Mouse (Mus musculus): ENCODE data around the gene Sesn3.
A peak's percentile ranks its signal among the peaks of the same experiment; 100 is the strongest.

Gene Sesn3

DNA sequence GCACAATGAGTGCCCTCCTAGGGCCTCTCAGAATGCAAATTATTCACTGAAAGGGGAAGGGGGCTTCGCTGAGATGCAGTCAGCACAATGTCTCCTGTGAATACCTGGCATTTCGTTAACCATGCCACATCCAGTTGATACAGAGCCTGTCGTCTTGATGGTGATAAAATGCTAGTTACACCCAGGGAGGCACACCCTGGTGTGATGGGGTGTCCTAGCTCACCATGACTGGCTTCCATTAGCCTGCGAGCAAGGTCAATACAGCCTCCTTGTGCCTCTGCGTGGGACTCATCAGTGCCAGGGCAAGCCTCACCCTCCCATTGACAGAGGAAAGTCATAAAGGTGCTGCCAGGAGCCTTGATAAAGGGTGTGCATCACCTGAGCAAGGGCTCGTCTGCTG lies 80.0 kb downstream of the Sesn3 start:
- no peak for DNase-seq (ENCODE audit: low spot score)

DNA sequence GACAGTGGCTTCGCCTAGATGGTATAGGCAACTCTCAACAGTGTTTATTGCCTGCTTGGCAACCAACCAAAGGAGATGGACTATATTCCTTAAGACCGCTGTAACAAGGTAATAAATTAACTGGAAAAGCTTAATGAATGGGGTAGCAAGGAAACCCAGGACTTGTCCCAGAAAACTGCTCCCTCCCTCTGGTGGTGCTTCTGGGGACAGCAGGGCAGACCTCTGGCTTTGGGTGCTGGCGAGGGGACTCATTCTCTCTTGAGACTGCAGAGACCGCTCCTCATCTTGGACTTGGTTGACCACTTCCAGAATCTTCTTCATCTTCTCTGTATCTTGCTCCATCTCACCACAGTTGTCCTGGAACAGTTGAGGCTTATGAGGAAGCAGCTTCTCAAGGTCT lies 82.2 kb downstream of the Sesn3 start:
- no peak for DNase-seq (ENCODE audit: low spot score)

GRCm38 (mm10) chr9:14362068-14362768 lies 87.4 kb downstream of the Sesn3 start:
- DNase-seq (ENCODE audit: low spot score): no peak

- no peak for DNase-seq (ENCODE audit: low spot score)
These were observed 88.7 kb downstream of the Sesn3 start for GRCm38 (mm10) chr9:14363540-14363939.

- DNase-seq (ENCODE audit: low spot score): no peak
These were observed 89.9 kb downstream of the Sesn3 start for GRCm38 (mm10) chr9:14364719-14365118.

- DNase-seq (ENCODE audit: low spot score): no peak
These were observed 90.7 kb downstream of the Sesn3 start for GRCm38 (mm10) chr9:14365481-14366125.

- DNase-seq (ENCODE audit: low spot score): no peak
These were observed 93.0 kb downstream of the Sesn3 start for GRCm38 (mm10) chr9:14367850-14368249.

DNA sequence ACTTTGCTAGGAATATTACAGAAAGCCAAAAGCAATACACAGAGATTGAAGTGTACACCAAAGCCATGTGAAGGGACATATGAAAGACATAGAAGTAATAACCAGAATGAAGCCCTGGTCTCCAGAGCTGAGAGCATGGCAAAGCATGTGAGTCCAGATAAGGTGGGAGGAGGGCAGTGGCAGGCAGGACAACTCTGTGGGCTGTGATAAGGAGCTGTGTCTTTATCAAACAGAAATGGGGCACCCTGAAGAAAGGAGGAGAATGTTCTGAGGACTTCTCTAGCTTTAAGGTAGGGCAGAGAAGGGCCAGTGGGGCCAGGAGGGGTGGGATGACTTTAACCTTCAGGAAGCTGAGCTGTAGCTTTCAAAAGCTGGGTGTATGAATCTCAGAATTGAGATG lies 94.4 kb downstream of the Sesn3 start:
- DNase-seq (ENCODE audit: low spot score): no peak

DNA sequence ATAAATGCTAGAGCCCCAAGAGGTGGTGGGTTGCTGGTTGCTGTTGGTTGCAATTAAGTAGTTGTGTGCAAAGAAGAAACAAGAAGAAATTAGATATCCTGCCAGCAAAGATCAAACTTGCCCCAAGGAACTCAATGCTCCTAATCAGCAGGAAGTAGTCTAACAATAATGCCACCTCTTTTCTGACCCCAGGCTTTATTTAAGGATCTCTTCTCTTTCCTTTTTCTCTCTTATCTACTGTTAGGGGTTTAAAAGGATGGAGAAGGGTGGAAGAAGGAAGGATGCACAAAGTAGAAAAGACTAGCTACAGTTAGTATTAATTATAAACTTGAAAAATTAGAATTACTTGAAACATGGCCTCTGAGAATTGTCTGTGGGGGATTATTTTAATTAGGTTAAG lies 97.6 kb downstream of the Sesn3 start:
- DNase-seq (ENCODE audit: low spot score): no peak

DNA sequence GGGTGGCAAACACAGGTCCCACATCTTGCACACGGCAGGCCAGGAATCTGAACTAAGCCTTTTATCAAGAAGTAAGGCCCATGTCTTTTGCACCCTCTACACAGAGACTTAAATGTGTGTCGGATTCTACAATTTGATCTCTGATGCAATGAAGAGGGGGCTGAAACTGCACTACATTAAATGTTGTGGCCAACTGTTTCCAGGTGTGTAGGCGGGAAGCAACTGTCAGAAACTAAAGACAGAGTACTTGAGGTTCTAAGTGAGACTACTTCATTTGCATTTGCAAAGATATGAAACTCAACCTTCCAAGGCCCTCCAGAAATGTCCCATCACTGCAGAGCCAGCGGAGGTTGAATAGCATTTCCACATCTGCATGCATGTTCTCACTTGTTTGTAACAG lies 101.3 kb downstream of the Sesn3 start:
- no peak for DNase-seq (ENCODE audit: low spot score)

DNA sequence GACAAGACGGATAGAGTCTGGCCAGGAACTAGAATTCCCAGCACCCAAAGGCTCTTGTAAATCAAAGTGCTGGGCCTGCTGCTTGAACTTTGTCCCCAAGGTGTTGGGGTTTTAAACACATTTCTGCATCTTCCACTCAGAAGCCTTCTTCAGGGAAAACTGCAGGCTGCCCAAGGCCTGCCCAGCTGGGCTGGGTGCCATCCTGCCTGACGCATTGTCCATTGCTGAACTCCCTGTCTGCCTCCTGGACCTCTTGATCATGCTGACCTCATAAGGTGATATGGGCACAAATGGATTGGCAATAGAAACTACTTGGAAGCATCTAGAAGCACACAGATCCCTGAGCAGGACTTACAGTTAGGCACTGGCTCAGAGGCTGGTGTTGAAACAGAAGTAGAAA lies 103.3 kb downstream of the Sesn3 start:
- no peak for DNase-seq (ENCODE audit: low spot score)

DNA sequence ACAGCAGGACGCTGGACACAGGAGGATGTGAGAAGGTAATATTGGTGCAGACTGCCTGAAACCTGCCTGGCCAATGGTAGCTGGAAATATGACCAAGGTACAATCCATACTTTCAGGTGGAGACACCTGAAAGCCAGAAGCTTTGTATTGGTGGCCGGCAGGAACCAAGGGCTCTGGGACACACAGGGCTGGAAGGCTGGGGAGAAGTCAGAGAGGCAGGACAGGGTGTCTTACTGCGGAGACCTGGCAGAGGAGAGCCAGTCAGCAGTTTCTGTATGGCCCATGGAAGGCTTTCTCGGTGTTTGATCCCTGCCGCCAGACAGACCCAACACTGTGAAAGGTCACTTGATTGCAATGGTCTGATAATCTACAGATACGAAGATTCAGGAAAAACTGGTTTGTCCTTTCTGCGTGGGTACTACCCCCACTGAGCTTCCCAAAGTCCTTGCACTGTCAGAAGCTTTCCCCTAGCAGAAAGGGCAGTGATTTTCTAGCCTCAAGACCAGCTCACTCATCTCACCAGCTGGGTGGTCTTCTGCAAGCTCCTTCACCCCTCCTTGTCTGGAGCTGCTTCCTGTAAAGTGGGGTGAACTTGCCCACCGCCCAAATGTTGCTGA lies 105.0 kb downstream of the Sesn3 start:
- DNase-seq (ENCODE audit: low spot score): peak; percentile 46

DNA sequence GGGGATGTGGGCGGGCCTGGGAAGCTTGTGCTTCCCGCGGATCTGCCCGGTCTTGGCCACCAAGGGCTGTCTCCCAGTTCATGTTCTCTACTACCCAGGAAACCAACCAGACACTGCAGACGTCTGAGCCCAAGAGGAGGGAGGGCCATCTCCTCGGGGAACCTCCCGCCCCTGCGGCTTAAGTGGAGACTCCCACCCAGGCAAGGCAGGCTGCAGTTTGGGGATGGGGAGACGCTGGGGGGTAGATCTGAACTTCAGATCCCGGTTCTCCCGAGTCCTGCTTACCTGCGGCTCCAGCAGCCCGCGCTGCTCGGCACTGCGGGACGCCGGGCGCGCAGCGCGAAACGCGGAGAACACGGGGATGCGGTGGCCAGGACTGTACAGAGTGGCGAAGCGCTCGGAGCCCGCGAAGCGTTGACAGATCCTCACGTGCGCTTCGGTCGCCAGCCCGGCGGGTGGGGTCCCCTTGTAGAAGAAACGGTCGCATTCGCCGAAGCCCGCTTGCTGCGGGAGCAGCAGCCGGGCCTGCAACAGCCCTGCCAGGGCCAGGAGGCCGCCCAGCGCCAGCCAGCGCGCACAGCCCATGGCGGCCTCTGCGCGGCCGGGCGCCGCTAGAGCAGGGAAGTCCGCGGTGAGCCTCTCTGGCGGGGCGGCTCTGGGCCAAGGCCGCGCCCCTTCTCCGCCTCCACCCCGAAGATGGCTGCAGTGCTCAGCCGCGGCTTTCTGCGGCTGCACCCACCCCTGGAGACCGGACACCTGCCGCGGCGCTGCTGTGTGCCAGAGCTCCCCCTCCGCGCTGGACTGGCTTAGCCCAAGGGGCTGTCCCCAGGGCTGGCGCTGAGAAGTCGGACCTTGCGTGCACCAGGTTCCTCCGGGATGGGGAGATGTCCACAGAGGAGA lies 105.8 kb downstream of the Sesn3 start:
- peak; percentile 85 for DNase-seq (ENCODE audit: low spot score)

DNA sequence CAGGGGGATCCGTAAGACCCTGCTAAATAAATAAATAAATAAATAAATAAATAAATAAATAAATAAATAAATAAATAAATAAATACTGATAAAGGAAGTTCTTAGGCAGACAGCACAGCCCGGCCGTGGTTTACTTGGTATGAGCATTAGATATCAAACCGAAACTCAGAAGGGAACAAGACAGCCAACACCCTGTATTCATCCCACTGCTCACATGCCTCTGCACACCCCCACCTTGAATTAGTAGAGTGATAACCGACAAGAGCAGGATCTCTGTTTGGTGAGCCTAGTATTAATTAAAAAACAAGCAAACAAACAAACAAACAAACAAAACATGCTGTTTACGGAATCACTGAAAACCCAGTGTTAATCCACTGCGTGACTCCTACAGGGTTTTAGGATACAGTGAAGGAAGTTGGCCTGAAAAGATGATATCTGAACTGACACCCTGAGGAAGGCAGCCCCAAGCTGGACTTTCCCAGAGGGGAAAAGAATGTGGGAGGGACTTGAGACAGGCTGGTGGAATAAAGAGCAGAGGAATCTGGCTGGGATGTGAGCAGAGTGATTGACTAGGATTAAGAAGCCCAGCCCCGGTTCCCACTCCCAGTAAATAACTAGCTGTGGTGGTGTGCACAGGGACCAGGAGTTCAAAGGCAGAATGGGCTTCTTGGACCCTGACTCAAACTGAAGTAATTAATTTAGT lies 106.6 kb downstream of the Sesn3 start, which contains the start of gene Endod1:
Gene Endod1, minus strand, starts transcription at position 155 of the 703 bp plus-strand sequence.
- peak; percentile 12 for DNase-seq (ENCODE audit: low spot score)

- DNase-seq (ENCODE audit: low spot score): no peak
These were observed 107.5 kb downstream of the Sesn3 start for GRCm38 (mm10) chr9:14382256-14382791.
